Mouse (Mus musculus): Measurements from ENCODE around the gene D930020B18Rik. TPM values are rescaled to one million over a fixed set of nuclear protein-coding genes. Genes with fewer than 3 reads are reported as not detected.
A peak's percentile ranks its signal among the peaks of the same experiment; 100 is the strongest.

Gene D930020B18Rik
- total and polyA plus RNA-seq, 2 experiments = not detected

DNA sequence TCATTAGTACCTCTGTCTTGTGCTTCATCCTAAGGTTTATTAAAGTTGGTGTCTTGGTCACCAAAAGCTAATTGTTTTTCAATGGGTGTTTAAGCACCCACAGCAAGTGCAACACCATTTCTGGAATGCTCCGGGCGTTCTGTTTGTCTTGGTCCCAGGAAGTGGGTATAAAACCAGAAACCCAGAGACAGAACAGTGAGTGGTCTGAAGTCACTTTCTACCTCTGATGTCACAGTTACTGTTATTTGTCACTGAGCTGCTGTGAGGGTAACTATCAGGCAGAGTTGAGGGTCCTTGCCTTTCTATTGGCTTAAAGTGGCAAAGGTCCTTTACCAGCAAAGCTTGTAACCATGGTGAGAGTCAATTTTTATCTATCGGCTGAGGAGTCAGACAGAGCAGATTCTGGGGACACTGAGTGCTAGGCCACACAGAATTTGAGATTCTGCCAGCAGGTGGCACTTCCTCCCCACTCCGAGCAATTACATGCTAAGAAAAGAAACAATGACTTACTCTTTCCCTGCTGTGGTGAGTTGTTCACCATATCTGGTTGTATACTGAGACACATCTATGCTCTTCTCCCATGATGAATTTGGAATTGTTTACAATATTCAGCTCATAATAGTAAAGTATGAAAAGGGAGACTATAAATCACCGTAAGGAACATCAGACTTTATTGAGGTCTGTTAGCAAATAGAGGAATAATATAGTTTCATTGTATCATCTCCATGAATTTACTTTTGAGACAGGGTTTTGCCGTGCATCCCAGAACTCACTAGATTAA lies 1.0 kb upstream of the D930020B18Rik start:
- Histone ChIP-seq H3K27ac (replicated peaks; ENCODE audit: insufficient read depth, low read depth, low read length) (no peak overlapping the region), H3K36me3 (ENCODE audit: control insufficient read depth, insufficient read depth, low read length) (no peaks in the 10 kb centered on the region), H3K9ac (ENCODE audit: low read depth, low read length) (no peak overlapping the region), H3K79me2 (ENCODE audit: control insufficient read depth, insufficient read depth, low read length) (no peaks in the 10 kb centered on the region), H3K4me1 (ENCODE audit: control insufficient read depth, insufficient read depth, low read length) (peaks cover 10% of the 10 kb centered on the region; the same call in 1 of the 2 replicates), H3K4me3 (ENCODE audit: insufficient read depth, low read depth, low read length) (no peak overlapping the region), H3K27me3 (ENCODE audit: control insufficient read depth, insufficient read depth, low read length) (peaks cover 13% of the 10 kb centered on the region)
- 70% methylated on average over 6 of the region's 6 CpGs for WGBS
- TF ChIP-seq CTCF (IDR thresholded peaks at IDR 0.05; ENCODE audit: low read depth, low read length) (peak; percentile 29; the same call in 1 of the 2 replicates), POLR2A (IDR thresholded peaks at IDR 0.05; ENCODE audit: extremely low read depth, insufficient read depth, low read length) (no peak)
- no peak for DNase-seq (ENCODE audit: extremely low read depth, low read depth, low spot score)

DNA sequence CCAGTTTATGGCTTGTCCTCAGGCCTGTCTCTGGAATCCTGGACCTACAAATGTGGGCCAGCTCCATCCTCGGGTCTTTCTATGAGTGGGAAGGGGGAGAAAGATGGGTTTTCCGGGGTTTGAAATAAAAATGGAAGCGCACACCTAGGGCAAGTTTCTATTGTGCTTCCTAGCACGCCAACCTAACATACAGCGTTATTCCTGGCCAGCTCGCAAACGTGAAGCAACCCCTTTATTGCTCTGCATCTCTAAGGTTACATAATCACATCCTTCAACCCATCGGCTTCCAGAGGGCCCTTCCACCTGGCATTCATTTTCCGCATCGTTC lies 480 bp upstream of the D930020B18Rik start:
- DNase-seq (ENCODE audit: extremely low read depth, low read depth, low spot score) = no peak
- H3K36me3 ChIP-seq (ENCODE audit: control insufficient read depth, insufficient read depth, low read length) = no peaks in the 10 kb centered on the region
- no peak overlapping the region for H3K9ac ChIP-seq (ENCODE audit: low read depth, low read length)
- H3K27me3 ChIP-seq (ENCODE audit: control insufficient read depth, insufficient read depth, low read length) = peaks cover 13% of the 10 kb centered on the region
- TF ChIP-seq CTCF (IDR thresholded peaks at IDR 0.05; ENCODE audit: low read depth, low read length) = no peak
- TF ChIP-seq POLR2A (IDR thresholded peaks at IDR 0.05; ENCODE audit: extremely low read depth, insufficient read depth, low read length) = no peak
- 37% methylated on average over 10 of the region's 10 CpGs for WGBS
- H3K79me2 ChIP-seq (ENCODE audit: control insufficient read depth, insufficient read depth, low read length) = no peaks in the 10 kb centered on the region
- H3K4me3 ChIP-seq (ENCODE audit: insufficient read depth, low read depth, low read length) = peak overlapping the region; percentile 21; the same call in 1 of the 2 replicates
- no peak overlapping the region for H3K27ac ChIP-seq (replicated peaks; ENCODE audit: insufficient read depth, low read depth, low read length)
- H3K4me1 ChIP-seq (ENCODE audit: control insufficient read depth, insufficient read depth, low read length) = peaks cover 10% of the 10 kb centered on the region; the same call in 1 of the 2 replicates

DNA sequence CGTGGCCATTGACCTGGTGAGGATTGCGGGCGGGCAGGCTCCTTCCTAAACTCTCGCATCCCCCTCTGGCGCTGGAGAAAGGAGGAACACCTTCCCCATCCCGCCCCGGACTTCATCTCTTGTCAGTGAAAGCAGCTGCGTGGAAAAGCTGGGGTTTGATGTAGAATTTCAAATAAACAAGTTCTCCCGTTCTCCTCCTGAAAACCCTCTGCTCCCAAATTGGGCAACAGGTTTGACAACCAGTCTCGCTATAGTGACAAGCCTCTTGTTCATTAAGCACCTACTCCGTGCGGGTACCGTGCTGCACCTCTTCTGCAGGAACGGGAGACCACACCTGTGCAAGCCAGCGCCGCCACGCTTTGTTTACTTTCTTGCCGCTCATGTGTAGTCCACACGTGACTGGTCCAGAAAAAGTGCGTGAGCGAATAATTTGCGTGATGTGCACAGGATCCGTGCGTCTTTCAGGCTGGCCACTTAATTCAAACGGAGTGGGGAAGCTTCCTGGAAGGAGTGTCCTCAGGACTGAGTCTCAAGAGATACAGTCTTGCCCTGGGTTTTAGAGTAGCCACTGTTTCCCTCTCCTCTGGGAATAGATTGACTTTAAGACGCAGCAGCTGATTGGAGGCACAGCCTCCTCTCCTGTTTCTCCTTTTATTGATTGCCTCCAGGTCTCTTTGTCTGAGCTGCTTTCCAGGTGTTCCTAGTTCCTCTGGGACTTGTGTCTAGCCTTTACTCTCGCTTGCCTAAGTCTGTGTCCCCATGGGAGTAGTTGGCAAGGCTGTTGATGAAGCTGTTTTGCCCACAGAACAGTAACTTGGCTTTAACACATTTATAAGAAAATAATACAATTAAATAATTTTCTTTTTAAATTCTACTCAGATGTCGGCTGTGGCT lies 913 bp downstream of the D930020B18Rik start:
- TF ChIP-seq CTCF (IDR thresholded peaks at IDR 0.05; ENCODE audit: low read depth, low read length) (no peak), POLR2A (IDR thresholded peaks at IDR 0.05; ENCODE audit: extremely low read depth, insufficient read depth, low read length) (no peak)
- 11% methylated on average over 28 of the region's 28 CpGs for WGBS
- Histone ChIP-seq H3K79me2 (ENCODE audit: control insufficient read depth, insufficient read depth, low read length) (no peaks in the 10 kb centered on the region), H3K27me3 (ENCODE audit: control insufficient read depth, insufficient read depth, low read length) (peaks cover 13% of the 10 kb centered on the region), H3K36me3 (ENCODE audit: control insufficient read depth, insufficient read depth, low read length) (no peaks in the 10 kb centered on the region), H3K9ac (ENCODE audit: low read depth, low read length) (no peak overlapping the region), H3K4me1 (ENCODE audit: control insufficient read depth, insufficient read depth, low read length) (peaks cover 10% of the 10 kb centered on the region; the same call in 1 of the 2 replicates), H3K27ac (replicated peaks; ENCODE audit: insufficient read depth, low read depth, low read length) (no peak overlapping the region), H3K4me3 (ENCODE audit: insufficient read depth, low read depth, low read length) (peak overlapping the region; percentile 61; the same call in 1 of the 2 replicates)
- DNase-seq (ENCODE audit: extremely low read depth, low read depth, low spot score) = no peak

DNA sequence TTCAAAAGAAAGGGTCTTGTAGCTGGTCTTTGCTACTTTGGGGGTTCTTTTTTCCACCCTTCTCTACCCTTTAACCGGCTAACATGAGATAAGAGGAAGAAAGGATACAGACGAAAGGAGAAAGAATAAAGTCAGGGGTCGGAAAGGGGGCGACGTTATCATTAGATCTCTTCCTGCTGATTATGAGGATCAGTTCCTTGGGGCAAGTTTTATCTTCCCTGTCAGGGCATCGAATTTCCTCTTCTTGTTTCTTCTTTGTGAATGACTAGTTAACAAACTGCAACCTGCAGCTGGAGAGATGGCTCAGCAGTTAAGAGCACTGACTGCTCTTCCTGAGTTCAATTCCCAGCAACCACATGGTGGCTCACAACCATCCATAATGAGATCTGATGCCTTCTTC lies 4.9 kb downstream of the D930020B18Rik start:
- no peaks in the 10 kb centered on the region for H3K79me2 ChIP-seq (ENCODE audit: control insufficient read depth, insufficient read depth, low read length)
- TF ChIP-seq CTCF (IDR thresholded peaks at IDR 0.05; ENCODE audit: low read depth, low read length) (no peak), POLR2A (IDR thresholded peaks at IDR 0.05; ENCODE audit: extremely low read depth, insufficient read depth, low read length) (no peak)
- H3K4me1 ChIP-seq (ENCODE audit: control insufficient read depth, insufficient read depth, low read length) = peaks cover 7% of the 10 kb centered on the region; the same call in 1 of the 2 replicates
- peaks cover 9% of the 10 kb centered on the region for H3K27me3 ChIP-seq (ENCODE audit: control insufficient read depth, insufficient read depth, low read length)
- no peak overlapping the region for H3K9ac ChIP-seq (ENCODE audit: low read depth, low read length)
- 58% methylated on average over 6 of the region's 6 CpGs for WGBS
- no peak for DNase-seq (ENCODE audit: extremely low read depth, low read depth, low spot score)
- no peak overlapping the region for H3K4me3 ChIP-seq (ENCODE audit: insufficient read depth, low read depth, low read length)
- H3K36me3 ChIP-seq (ENCODE audit: control insufficient read depth, insufficient read depth, low read length) = no peaks in the 10 kb centered on the region
- H3K27ac ChIP-seq (replicated peaks; ENCODE audit: insufficient read depth, low read depth, low read length) = no peak overlapping the region

DNA sequence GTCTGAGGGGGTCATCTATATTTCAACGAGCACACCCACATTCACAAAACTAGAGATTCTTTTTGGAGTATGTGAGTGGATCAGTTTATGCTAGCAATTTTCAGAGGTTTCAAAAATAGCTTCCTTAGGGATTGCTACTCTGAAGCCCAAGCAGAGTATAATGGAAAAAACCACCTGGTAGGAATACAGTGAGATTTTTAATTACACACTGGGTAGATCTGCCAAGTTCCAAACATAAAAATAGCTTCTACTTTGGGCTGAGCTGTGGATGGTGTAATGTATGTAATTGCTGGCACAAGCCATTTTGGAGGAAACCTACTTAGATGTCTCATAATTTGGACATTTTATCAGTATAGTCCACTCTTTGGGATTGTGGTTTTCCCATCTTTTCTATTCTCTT lies 11.7 kb downstream of the D930020B18Rik start:
- Histone ChIP-seq H3K4me3 (ENCODE audit: insufficient read depth, low read depth, low read length) (no peak overlapping the region), H3K27ac (replicated peaks; ENCODE audit: insufficient read depth, low read depth, low read length) (no peak overlapping the region), H3K9ac (ENCODE audit: low read depth, low read length) (no peak overlapping the region), H3K4me1 (ENCODE audit: control insufficient read depth, insufficient read depth, low read length) (no peaks in the 10 kb centered on the region), H3K27me3 (ENCODE audit: control insufficient read depth, insufficient read depth, low read length) (no peaks in the 10 kb centered on the region), H3K79me2 (ENCODE audit: control insufficient read depth, insufficient read depth, low read length) (no peaks in the 10 kb centered on the region), H3K36me3 (ENCODE audit: control insufficient read depth, insufficient read depth, low read length) (no peaks in the 10 kb centered on the region)
- WGBS = 97% methylated on average over 1 of the region's 1 CpGs
- TF ChIP-seq POLR2A (IDR thresholded peaks at IDR 0.05; ENCODE audit: extremely low read depth, insufficient read depth, low read length) (no peak), CTCF (IDR thresholded peaks at IDR 0.05; ENCODE audit: low read depth, low read length) (no peak)
- DNase-seq (ENCODE audit: extremely low read depth, low read depth, low spot score) = no peak
